Mouse (Mus musculus) liver, adult 2 months (tissue): ENCODE data around the gene Itgb1bp1. TPM values are rescaled to one million over a fixed set of nuclear protein-coding genes. Genes with fewer than 3 reads are reported as not detected.

Source experiments
- DNase-seq: peaks from one replicate; pipeline ENCODE4 v3.0.0-alpha.2; 2011; ENCODE audit warnings: low read depth, low spot score; ENCODE audit errors: extremely low read depth
- H3K27ac ChIP-seq: fragments of 200-500 bp; replicated peaks from 2 replicates; pipeline ENCODE4 v1.5.1; 2012; ENCODE audit warnings: low read depth, mild to moderate bottlenecking, control low read depth, inconsistent platforms, low read length; ENCODE audit not compliant: insufficient read depth
- H3K27me3 ChIP-seq: fragments of 200-500 bp; 2 replicates; pipeline ENCODE4 v1.6.1; 2012; ENCODE audit warnings: mild to moderate bottlenecking, moderate library complexity, low read length, inconsistent platforms; ENCODE audit not compliant: control insufficient read depth, insufficient read depth
- H3K36me3 ChIP-seq: fragments of 200-500 bp; 2 replicates; pipeline ENCODE4 v1.6.1; 2012; ENCODE audit warnings: low read length, inconsistent platforms; ENCODE audit not compliant: control insufficient read depth, insufficient read depth
- H3K4me1 ChIP-seq: fragments of 200-500 bp; 2 replicates; pipeline ENCODE4 v1.6.1; 2011; ENCODE audit warnings: low read length; ENCODE audit not compliant: control insufficient read depth, insufficient read depth
- H3K4me3 ChIP-seq: fragments of 200-500 bp; 2 replicates; pipeline ENCODE4 v1.5.1; 2011; ENCODE audit warnings: low read depth, mild to moderate bottlenecking, control low read depth, low read length, moderate library complexity; ENCODE audit not compliant: insufficient read depth
- H3K79me2 ChIP-seq: fragments of 200-500 bp; 2 replicates; pipeline ENCODE4 v1.6.1; 2012; ENCODE audit warnings: inconsistent platforms, mild to moderate bottlenecking, low read length, moderate library complexity; ENCODE audit not compliant: control insufficient read depth, insufficient read depth
- H3K9ac ChIP-seq: fragments of 200-500 bp; 2 replicates; pipeline ENCODE4 v1.6.1; 2012; ENCODE audit warnings: low read depth, mild to moderate bottlenecking, control low read depth, inconsistent platforms, low read length
- CTCF ChIP-seq: fragments of 200-500 bp; IDR thresholded peaks from 2 replicates; pipeline ENCODE4 v1.5.1; 2011; ENCODE audit warnings: low read depth, low read length, control low read depth
- POLR2A ChIP-seq: fragments of 200-500 bp; IDR thresholded peaks from 2 replicates; pipeline ENCODE4 v1.6.1; 2011; ENCODE audit warnings: low read length, control low read depth; ENCODE audit not compliant: insufficient read depth; ENCODE audit errors: extremely low read depth
- WGBS: fragments of 180-500 bp; shearing (Covaris S2); methylation state at CpG from one replicate; pipeline ENCODE4 v1.1.7; 2018; 5-methylcytosine and 5-hydroxymethylcytosine counted together
- polyA plus RNA-seq: library from polyadenylated mRNA; depleted of rRNA; stranded (reverse); fragments of >200 nt; gene quantifications from 2 replicates; pipeline ENCODE4 v1.2.3, GENCODE M21; 2012
- total RNA-seq: library from RNA; depleted of rRNA; stranded (reverse); fragments of >200 nt; gene quantifications from 2 replicates; pipeline ENCODE4 v1.2.3, GENCODE M21; 2014

Gene Itgb1bp1
- total and polyA plus RNA-seq, 2 experiments: 7.0 to 17.3 TPM

DNA sequence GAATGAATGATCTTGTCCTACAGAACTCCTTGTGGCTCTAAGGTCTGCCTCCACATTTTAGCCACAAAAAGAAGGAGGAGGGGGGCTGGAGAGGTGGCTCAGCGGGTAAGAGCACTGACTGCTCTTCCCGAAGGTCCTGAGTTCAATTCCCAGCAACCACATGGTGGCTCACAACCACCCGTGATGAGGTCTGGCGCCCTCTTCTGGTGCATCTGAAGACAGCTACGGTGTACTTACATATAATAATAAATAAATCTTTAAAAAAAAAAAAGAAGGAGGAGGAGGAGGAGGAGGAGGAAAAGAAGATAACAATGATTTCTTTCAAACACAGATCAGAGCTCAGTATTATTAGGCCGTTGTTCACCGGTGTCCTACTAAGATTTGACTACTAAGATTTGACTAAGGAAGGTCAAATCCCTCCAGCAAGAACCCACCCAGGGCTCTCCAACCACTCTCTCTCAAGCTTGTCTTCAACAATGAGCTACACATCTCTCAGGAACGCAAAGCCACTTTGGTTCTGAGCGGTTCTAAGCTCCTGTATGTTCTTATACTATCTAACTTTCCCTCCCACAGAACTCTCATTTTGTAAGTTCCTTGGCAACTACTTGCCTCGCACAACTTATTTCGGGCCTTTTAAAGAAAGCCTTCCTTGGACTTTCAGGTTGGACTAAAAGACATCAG is 1.2 kb downstream of the Itgb1bp1 start, which contains the start of gene Cpsf3:
Gene Cpsf3 (plus strand): TSS at position 631 of the 681 bp plus-strand sequence.
- 57% methylated on average over 11 of the region's 11 CpGs for WGBS
- Histone ChIP-seq H3K79me2 (peaks cover 3% of the 10 kb centered on the region; the same call in 1 of the 2 replicates), H3K27ac (peak within 1 kb of the TSS; percentile 78), H3K27me3 (no peaks in the 10 kb centered on the region), H3K4me3 (peak within 1 kb of the TSS; percentile 95), H3K36me3 (0 out of 2 replicates have a peak, but pooled peaks cover under 1% of the 10 kb centered on the region), H3K9ac (peak within 1 kb of the TSS; percentile 90), H3K4me1 (peaks cover 8% of the 10 kb centered on the region)
- no peak for DNase-seq
- 0 out of 2 replicates have a peak, but pooled peaks have one; percentile 10 for TF ChIP-seq CTCF
- TF ChIP-seq POLR2A: no peak

DNA sequence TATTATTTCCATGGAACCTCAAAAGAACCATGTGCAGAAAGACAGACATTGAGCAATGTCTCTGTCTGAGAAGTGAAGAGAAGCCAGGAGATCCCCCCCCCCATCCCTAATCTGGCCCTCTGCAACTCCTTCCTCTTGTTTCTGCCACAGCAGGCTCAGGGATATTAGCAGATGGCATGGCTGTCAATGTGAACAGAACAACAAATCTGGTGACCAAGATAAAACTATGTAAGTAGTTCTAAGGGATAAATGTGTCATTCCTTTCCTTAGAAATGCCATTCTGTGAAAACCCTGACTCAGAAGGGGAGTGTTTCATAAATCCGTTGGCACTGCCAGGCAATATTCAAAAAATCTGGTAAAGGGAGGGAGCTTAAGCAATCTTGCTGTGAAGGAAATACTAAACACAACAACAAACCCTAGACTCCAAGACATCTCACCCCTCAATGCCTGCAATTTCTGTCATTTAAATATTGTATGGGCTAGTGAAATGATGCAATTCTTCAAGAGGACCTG is 8.7 kb downstream of the Itgb1bp1 start:
- TF ChIP-seq POLR2A (no peak), CTCF (no peak)
- H3K9ac ChIP-seq: no peak overlapping the region
- H3K4me1 ChIP-seq: no peaks in the 10 kb centered on the region
- H3K79me2 ChIP-seq: no peaks in the 10 kb centered on the region; the same call in 1 of the 2 replicates
- WGBS: 84% methylated on average over 1 of the region's 1 CpGs
- H3K4me3 ChIP-seq: no peak overlapping the region
- H3K27me3 ChIP-seq: no peaks in the 10 kb centered on the region
- peaks cover 3% of the 10 kb centered on the region; the same call in 1 of the 2 replicates for H3K36me3 ChIP-seq
- no peak for DNase-seq
- no peak overlapping the region for H3K27ac ChIP-seq

GRCm38 (mm10) chr12:21274446-21274845 is 11.6 kb downstream of the Itgb1bp1 start:
- no peak overlapping the region for H3K4me3 ChIP-seq
- no peak for DNase-seq
- TF ChIP-seq POLR2A (no peak), CTCF (no peak)
- no peak overlapping the region for H3K27ac ChIP-seq
- H3K79me2 ChIP-seq: no peaks in the 10 kb centered on the region; the same call in 1 of the 2 replicates
- H3K4me1 ChIP-seq: no peaks in the 10 kb centered on the region
- H3K27me3 ChIP-seq: no peaks in the 10 kb centered on the region
- no peak overlapping the region for H3K9ac ChIP-seq
- whole genome bisulfite sequencing: 87% methylated on average over 7 of the region's 7 CpGs
- peaks cover 25% of the 10 kb centered on the region for H3K36me3 ChIP-seq

DNA sequence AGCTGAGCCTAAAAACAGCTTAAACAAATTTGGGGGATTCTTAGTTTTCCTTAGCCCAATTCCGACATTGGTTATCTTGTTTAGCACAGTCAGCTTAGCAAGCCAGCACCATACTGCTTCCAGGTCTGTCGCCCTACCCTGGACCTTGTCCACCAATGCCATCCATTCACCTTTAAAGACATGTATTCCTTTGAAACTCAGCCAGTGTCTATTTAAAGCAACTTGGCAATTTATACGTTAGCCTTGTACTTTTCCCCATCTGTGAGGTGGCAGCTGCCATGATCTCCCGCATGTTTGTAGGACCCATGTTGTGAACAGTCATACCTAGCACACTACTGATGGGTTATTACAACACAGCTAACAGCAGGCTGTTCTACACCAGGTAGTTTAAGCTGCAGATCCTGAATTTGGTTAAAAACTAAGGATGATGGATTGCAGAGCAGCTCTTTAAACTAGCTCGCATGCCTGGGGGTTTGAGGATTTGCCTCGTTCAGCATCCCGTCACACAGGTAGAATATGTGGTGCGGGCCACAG is 17.9 kb downstream of the Itgb1bp1 start:
- DNase-seq: no peak
- Histone ChIP-seq H3K9ac (no peak overlapping the region), H3K27ac (no peak overlapping the region), H3K27me3 (no peaks in the 10 kb centered on the region), H3K36me3 (peaks cover 26% of the 10 kb centered on the region), H3K79me2 (no peaks in the 10 kb centered on the region), H3K4me1 (peaks cover 4% of the 10 kb centered on the region; the same call in 1 of the 2 replicates), H3K4me3 (no peak overlapping the region)
- 93% methylated on average over 8 of the region's 8 CpGs for WGBS
- TF ChIP-seq CTCF: no peak
- no peak for TF ChIP-seq POLR2A

GRCm38 (mm10) chr12:21266784-21267098 is 19.3 kb downstream of the Itgb1bp1 start:
- 93% methylated on average over 2 of the region's 2 CpGs for WGBS
- H3K36me3 ChIP-seq: peaks cover 20% of the 10 kb centered on the region

More at GRCm38 (mm10) chr12:21266784-21267098, 19.3 kb downstream of the Itgb1bp1 start:
- Histone ChIP-seq H3K79me2 (no peaks in the 10 kb centered on the region), H3K9ac (no peak overlapping the region), H3K4me3 (no peak overlapping the region), H3K4me1 (peaks cover 4% of the 10 kb centered on the region; the same call in 1 of the 2 replicates), H3K27ac (no peak overlapping the region), H3K27me3 (no peaks in the 10 kb centered on the region)
- TF ChIP-seq POLR2A: no peak
- TF ChIP-seq CTCF: no peak
- no peak for DNase-seq
